Mouse (Mus musculus) embryonic facial prominence, embryonic 15.5 days (tissue): ENCODE measurements around the gene Atp5k. TPM values are rescaled to one million over a fixed set of nuclear protein-coding genes. Genes with fewer than 3 reads are reported as not detected.

ENCODE experiments used
- ATAC-seq: fragments of 200-750 bp; cut with Nextera tagmentation; 2 replicates; pipeline ENCODE4 v1.8.0; 2017; ENCODE audit warnings: low read depth, moderate TSS enrichment; ENCODE audit not compliant: insufficient number of reproducible peaks, low FRiP score, low TSS enrichment
- H3K27ac ChIP-seq: fragments of 300-500 bp; sonication (generic); replicated peaks from 2 replicates; pipeline ENCODE4 v1.5.1; 2015; ENCODE audit warnings: mild to moderate bottlenecking, inconsistent platforms
- H3K27me3 ChIP-seq: fragments of 300-500 bp; sonication (generic); 2 replicates; pipeline ENCODE4 v1.6.1; 2015; ENCODE audit warnings: inconsistent platforms
- H3K36me3 ChIP-seq: fragments of 300-500 bp; sonication (generic); 2 replicates; pipeline ENCODE4 v1.6.1; 2015; ENCODE audit warnings: mild to moderate bottlenecking, inconsistent platforms
- H3K4me1 ChIP-seq: fragments of 300-500 bp; sonication (generic); 2 replicates; pipeline ENCODE4 v1.6.1; 2015; ENCODE audit warnings: inconsistent platforms
- H3K4me2 ChIP-seq: fragments of 300-500 bp; sonication (generic); replicated peaks from 2 replicates; pipeline ENCODE4 v1.6.1; 2015; ENCODE audit warnings: mild to moderate bottlenecking, inconsistent platforms
- H3K4me3 ChIP-seq: fragments of 300-500 bp; sonication (generic); replicated peaks from 2 replicates; pipeline ENCODE4 v1.5.1; 2015; ENCODE audit warnings: mild to moderate bottlenecking, inconsistent platforms
- H3K9ac ChIP-seq: fragments of 300-500 bp; sonication (generic); 2 replicates; pipeline ENCODE4 v1.6.1; 2015; ENCODE audit warnings: inconsistent platforms
- H3K9me3 ChIP-seq: fragments of 300-500 bp; sonication (generic); replicated peaks from 2 replicates; pipeline ENCODE4 v1.6.1; 2016; ENCODE audit warnings: inconsistent platforms
- WGBS: fragments of 180-500 bp; shearing (Covaris S2); methylation state at CpG from one replicate; pipeline ENCODE4 v1.1.7; 2015; 5-methylcytosine and 5-hydroxymethylcytosine counted together
- polyA plus RNA-seq: library from polyadenylated mRNA; unstranded; fragments of >200 nt; fragmentation: Nextera tagmentation; extraction: Ambion mirVana; gene quantifications from 2 replicates; pipeline ENCODE4 v1.2.1, GENCODE M21; 2015

Atp5k gene
- polyA plus RNA-seq, 1 experiment from 2014 or later, result 374 TPM

DNA sequence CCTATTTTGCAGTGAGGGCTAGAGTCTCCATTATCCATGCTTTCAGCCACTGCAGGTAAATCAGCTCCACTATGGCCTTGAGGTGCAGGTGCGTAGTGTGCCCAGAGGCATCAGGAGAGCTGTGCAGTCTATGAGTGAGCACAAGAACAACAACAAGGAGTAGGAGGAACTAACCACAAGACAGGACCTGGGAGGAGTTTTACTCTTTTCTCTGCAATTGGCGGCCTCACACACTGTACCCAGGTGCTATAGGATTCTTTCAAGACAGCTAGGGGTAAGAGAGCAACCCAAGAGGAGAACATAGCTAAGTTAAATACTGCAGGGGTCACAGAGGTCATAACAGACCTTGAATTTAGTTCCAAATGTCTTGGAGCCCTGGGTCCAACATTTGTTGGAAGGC lies 24.5 kb upstream of the Atp5k start:
- H3K36me3 ChIP-seq, result no peaks in the 10 kb centered on the region
- no peak overlapping the region for H3K9ac ChIP-seq
- peaks cover 13% of the 10 kb centered on the region; the same call in 1 of the 2 replicates for H3K27me3 ChIP-seq
- H3K27ac ChIP-seq, result no peak overlapping the region
- 67% methylated on average over 2 of the region's 2 CpGs for WGBS
- no peaks in the 10 kb centered on the region for H3K9me3 ChIP-seq
- H3K4me3 ChIP-seq, result no peak overlapping the region
- peaks cover 22% of the 10 kb centered on the region for H3K4me1 ChIP-seq
- H3K4me2 ChIP-seq, result no peak overlapping the region
- no peak for ATAC-seq

DNA sequence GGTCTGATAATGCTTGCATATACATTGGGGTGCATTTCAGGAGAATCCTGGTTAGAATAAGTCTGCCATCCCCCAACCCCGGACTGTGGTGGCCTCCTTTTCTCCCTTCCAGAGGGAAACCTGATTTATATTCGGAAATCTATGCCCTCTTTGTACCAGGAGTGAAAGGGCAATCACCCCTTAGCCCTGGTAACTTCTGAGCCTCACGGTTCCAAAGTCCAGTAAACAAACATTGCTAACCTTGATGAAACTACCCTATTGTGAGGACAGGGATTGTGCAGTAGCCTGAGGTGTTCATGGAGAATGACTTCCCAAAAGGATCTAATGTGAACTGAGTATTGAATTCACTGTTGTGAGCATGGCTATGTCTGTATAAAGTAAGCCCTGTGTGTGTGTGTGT lies 19.8 kb upstream of the Atp5k start:
- Histone ChIP-seq H3K27ac (no peak overlapping the region), H3K4me2 (no peak overlapping the region), H3K4me3 (no peak overlapping the region), H3K36me3 (no peaks in the 10 kb centered on the region), H3K27me3 (peaks cover 13% of the 10 kb centered on the region; the same call in 1 of the 2 replicates), H3K4me1 (peaks cover 6% of the 10 kb centered on the region), H3K9ac (no peak overlapping the region), H3K9me3 (no peaks in the 10 kb centered on the region)
- ATAC-seq, result no peak
- WGBS, result 40% methylated on average over 3 of the region's 3 CpGs

DNA sequence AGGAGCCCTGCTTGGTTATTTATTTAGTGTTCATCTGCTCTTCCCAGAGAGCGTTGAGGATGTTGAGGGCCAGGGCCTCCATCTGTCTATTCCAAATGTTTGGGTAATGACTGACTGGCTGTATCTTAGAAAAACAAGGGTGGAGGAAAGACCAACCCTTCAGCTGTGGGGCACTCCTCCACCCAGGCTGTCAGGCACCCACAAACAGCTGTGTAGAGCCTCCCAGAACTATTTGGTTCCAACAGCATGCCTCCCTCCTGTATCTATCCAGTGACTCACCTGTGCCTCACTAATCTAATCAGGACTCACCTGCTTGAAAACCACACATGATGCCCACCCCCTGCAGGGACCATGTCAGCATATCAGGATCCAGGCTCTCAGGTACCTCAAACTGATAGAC lies 18.2 kb upstream of the Atp5k start:
- no peak for ATAC-seq
- H3K4me1 ChIP-seq, result peaks cover 11% of the 10 kb centered on the region
- 0 out of 2 replicates have a peak, but pooled peaks cover 6% of the 10 kb centered on the region for H3K27me3 ChIP-seq
- no peaks in the 10 kb centered on the region for H3K9me3 ChIP-seq
- no peak overlapping the region for H3K4me3 ChIP-seq
- 94% methylated on average over 1 of the region's 1 CpGs for WGBS
- H3K9ac ChIP-seq, result no peak overlapping the region
- no peak overlapping the region for H3K27ac ChIP-seq
- no peak overlapping the region for H3K4me2 ChIP-seq
- no peaks in the 10 kb centered on the region for H3K36me3 ChIP-seq

DNA sequence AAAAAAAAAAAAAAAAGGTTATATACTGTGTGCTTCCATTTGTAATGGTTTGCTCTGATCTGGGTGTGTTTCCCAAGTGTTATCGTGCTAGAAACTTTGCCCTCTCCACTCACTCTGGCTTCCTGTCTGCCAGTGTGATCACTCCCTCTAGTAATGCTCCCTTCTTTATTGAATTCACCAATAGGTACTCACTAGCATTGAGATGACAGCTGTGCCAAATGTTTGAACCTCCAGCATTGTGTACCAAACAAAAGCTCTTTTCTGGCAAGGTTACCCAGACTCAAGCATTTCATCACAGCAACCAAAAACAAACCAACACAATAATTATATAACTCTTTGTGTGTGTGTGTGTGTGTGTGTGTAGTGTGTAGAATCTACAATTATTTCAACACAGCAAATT lies 17.4 kb upstream of the Atp5k start:
- Histone ChIP-seq H3K27ac (no peak overlapping the region), H3K4me3 (no peak overlapping the region), H3K36me3 (no peaks in the 10 kb centered on the region), H3K9me3 (no peaks in the 10 kb centered on the region), H3K4me2 (no peak overlapping the region), H3K4me1 (peaks cover 11% of the 10 kb centered on the region), H3K9ac (no peak overlapping the region), H3K27me3 (0 out of 2 replicates have a peak, but pooled peaks cover 6% of the 10 kb centered on the region)
- WGBS, result 89% methylated on average over 1 of the region's 1 CpGs
- no peak for ATAC-seq

DNA sequence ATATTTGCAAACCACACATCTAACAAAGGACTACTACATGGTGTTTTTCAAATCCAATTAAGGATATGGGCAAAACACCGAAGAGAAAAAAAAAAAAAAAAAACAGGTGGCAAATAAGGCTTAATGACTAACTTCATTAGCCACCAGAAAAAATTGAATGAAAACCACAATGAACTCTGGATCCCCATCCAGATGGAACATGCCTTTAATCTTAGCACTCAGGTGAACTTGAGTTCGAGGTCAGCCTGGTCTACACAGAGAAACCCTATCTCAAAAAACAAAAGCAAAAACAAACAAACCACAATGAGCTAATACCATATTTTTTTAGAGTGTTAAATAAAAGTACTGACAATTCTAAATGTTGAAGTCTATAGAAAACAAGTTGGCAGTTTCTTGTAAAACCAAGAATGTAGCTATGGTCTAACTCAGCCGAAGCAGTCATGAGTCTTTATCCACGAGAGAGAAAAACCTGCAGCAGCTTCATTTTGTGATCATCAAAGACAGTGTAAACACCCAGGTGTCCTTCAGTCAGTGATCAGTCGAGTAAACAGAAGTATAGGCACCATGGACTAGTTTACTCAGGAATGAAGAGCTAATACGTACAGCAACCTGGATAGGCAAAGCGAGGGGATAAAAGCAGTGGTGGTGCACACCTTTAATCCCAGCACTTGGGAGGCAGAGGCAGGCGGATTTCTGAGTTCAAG lies 16.7 kb upstream of the Atp5k start:
- H3K4me1 ChIP-seq, result peaks cover 11% of the 10 kb centered on the region
- no peak overlapping the region for H3K4me2 ChIP-seq
- no peak overlapping the region for H3K9ac ChIP-seq
- H3K36me3 ChIP-seq, result no peaks in the 10 kb centered on the region
- no peak overlapping the region for H3K27ac ChIP-seq
- H3K9me3 ChIP-seq, result no peaks in the 10 kb centered on the region
- H3K27me3 ChIP-seq, result peaks cover 9% of the 10 kb centered on the region; the same call in 1 of the 2 replicates
- ATAC-seq, result no peak
- H3K4me3 ChIP-seq, result no peak overlapping the region
- WGBS, result 74% methylated on average over 8 of the region's 8 CpGs

DNA sequence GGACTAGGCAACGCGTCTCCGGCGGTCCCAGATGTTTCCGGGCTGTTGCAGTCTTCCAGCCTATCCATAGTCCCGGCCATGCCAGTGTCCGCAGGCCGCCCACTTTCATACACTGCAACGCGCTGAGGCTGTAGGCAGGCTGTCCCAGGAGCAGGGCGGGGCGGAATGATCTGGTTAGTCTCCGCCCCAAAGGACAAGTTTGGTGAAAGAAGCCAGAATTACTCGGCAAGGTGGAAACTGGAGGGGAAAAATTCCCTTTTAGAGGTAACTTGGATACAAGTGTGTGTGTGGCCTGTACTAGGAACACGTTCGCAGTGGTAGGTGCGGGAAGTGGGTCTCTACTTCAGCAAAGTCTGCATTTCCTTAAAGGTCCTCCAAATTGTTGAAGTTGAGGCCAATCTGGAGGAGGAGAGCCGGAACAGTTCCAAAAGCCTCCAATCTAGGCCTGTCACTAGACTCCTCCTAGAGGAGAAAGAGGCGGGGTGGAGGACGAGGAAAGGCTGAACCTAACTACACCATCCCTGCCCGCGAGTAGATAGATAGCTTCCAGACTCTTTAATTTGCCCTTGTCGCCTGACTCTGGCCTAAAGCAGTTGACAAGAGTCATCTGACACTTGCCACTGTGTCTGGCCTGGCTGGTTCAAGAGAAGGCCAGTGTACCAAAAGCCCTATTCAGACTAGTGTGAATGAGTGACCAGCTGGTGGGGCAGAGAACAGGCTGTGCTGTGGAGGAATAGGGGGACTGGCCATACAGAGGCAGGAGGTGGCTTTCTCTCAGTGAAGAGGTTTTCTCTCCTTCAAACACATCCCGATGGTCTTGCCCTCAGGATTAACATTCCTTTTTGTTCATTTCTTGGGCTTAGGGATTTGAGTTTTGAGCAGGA lies 14.8 kb upstream of the Atp5k start, which contains the start of gene Mfsd7a:
TSS of gene Mfsd7a (minus strand) at position 107 of the 884 bp plus-strand sequence.
- Histone ChIP-seq H3K27me3 (peaks cover 9% of the 10 kb centered on the region; the same call in 1 of the 2 replicates), H3K4me2 (peak within 1 kb of the TSS; percentile 60), H3K36me3 (no peaks in the 10 kb centered on the region), H3K4me3 (peak within 1 kb of the TSS; percentile 41), H3K4me1 (peaks cover 11% of the 10 kb centered on the region), H3K27ac (peak within 1 kb of the TSS; percentile 39; the same call in 1 of the 2 replicates), H3K9me3 (no peaks in the 10 kb centered on the region), H3K9ac (peak within 1 kb of the TSS; percentile 4; the same call in 1 of the 2 replicates)
- WGBS, result 14% methylated on average over 24 of the region's 24 CpGs
- peak; percentile 78 for ATAC-seq

DNA sequence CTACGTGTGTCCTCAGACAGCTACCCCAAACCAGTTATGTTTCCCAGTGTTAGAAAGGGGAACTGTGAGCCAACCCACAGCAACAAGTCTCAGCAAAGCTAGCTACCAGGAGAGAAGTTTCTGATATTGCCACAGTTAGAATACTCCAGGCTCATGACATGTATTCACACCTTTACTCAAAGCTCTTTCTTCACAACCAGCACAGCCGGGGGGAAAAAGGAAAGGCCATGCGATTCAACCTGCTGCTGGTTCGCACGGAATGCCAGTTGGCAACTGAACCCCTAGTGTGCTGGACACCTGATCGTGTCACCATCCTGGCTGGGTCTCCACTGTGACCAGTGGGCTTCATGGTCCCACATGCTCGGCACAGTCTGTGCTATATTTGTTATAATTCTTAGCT lies 13.6 kb upstream of the Atp5k start:
- WGBS, result 79% methylated on average over 7 of the region's 7 CpGs
- Histone ChIP-seq H3K27me3 (peaks cover 9% of the 10 kb centered on the region; the same call in 1 of the 2 replicates), H3K4me3 (no peak overlapping the region), H3K4me1 (peaks cover 11% of the 10 kb centered on the region), H3K4me2 (0 out of 2 replicates have a peak overlapping the region, but pooled peaks have one; percentile 60), H3K36me3 (no peaks in the 10 kb centered on the region), H3K9me3 (no peaks in the 10 kb centered on the region), H3K27ac (no peak overlapping the region), H3K9ac (no peak overlapping the region)
- no peak for ATAC-seq

DNA sequence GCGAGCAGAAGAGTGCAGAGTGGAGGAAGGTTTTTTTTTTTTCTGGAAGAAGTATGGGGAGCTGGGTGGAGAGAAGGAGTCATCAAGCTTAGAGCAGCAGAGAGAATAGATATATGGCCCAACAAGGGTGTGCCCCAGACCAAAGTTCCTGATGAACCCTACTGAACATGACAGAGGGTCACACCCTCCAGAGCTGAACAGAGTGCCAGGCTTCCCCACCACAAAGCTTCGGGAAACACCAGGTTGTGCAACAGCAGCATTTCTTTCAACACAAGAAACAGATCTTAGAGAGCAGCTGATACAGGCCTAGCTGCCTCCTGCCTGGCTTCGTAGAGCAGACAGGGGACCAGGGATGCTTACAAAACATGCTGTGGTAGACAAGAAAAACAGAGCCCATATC lies 12.7 kb upstream of the Atp5k start:
- H3K4me1 ChIP-seq, result peaks cover 11% of the 10 kb centered on the region
- no peak overlapping the region for H3K4me3 ChIP-seq
- ATAC-seq, result no peak
- H3K27ac ChIP-seq, result no peak overlapping the region
- H3K36me3 ChIP-seq, result no peaks in the 10 kb centered on the region
- peaks cover 9% of the 10 kb centered on the region; the same call in 1 of the 2 replicates for H3K27me3 ChIP-seq
- no peak overlapping the region for H3K4me2 ChIP-seq
- no peaks in the 10 kb centered on the region for H3K9me3 ChIP-seq
- H3K9ac ChIP-seq, result no peak overlapping the region
- WGBS, result 81% methylated on average over 3 of the region's 3 CpGs

DNA sequence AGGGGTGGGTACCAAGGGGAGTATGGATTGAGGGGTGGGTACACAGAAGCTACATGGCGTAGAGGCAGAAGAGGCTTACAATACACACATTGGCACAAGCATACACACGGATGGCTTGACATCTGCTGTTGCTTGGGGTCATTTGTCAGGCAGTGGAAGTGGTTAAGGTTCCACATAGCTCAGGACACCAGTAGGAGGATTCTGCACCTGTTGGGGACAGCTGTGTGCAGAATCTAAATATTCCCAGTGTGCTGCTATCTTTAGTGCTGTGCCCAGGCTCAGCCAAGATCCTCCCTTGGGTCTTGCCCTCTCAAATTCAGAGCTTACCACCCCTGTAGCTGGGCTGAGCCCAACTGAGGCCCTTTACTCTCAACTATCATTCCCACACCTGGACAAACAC lies 1.9 kb upstream of the Atp5k start:
- Histone ChIP-seq H3K27ac (no peak overlapping the region), H3K36me3 (peaks cover 14% of the 10 kb centered on the region), H3K4me1 (peaks cover 16% of the 10 kb centered on the region), H3K9ac (no peak overlapping the region), H3K27me3 (no peaks in the 10 kb centered on the region), H3K4me3 (no peak overlapping the region), H3K9me3 (no peaks in the 10 kb centered on the region), H3K4me2 (no peak overlapping the region)
- 67% methylated on average over 2 of the region's 2 CpGs for WGBS
- no peak for ATAC-seq

DNA sequence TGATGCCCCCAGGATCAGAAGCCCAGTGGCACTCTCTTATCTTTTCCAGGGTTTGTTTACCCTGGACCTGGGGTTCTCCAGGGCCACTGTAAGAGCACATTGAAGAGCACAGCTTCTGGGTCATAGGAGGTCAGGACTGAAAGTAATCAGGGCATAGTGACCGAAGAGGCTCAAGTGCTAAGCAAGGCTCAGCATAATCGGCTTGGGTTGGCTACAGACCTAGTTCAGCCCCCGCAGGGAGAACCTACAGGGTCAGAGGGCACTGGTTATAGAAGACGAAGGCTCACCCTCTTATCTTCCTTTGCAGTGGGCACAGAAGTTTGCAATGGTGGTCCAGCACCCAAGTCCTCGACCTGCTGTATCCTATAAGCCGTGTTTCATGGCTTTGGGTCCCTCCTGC lies 3.1 kb downstream of the Atp5k start:
- no peaks in the 10 kb centered on the region for H3K27me3 ChIP-seq
- no peaks in the 10 kb centered on the region for H3K9me3 ChIP-seq
- peaks cover 29% of the 10 kb centered on the region for H3K36me3 ChIP-seq
- 95% methylated on average over 6 of the region's 6 CpGs for WGBS
- no peak overlapping the region for H3K9ac ChIP-seq
- no peak for ATAC-seq
- peaks cover 16% of the 10 kb centered on the region for H3K4me1 ChIP-seq
- no peak overlapping the region for H3K27ac ChIP-seq
- no peak overlapping the region for H3K4me3 ChIP-seq
- H3K4me2 ChIP-seq, result no peak overlapping the region

DNA sequence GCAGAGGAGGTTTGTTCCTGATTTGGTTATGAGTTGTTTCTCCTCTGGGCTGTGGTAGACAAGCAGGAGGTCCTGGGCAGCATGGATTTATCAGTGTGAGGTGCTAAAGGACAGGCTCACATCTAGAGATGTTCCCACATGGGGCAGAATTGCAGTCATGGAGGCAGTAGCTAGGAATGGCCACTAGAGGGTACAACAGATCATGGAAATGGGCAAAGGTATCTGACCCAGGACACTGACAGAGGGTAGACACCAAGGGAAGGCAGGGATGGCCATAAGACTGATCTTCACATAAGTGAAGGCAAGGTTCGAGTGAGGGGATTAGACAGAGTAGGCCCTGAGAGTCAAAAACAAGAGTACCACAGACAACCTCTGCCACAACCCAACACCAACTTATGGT lies 7.1 kb downstream of the Atp5k start:
- H3K9ac ChIP-seq, result no peak overlapping the region
- H3K27ac ChIP-seq, result no peak overlapping the region
- H3K36me3 ChIP-seq, result peaks cover 24% of the 10 kb centered on the region
- H3K4me1 ChIP-seq, result no peaks in the 10 kb centered on the region
- H3K4me2 ChIP-seq, result no peak overlapping the region
- H3K4me3 ChIP-seq, result no peak overlapping the region
- 76% methylated on average over 1 of the region's 1 CpGs for WGBS
- ATAC-seq, result no peak
- no peaks in the 10 kb centered on the region for H3K27me3 ChIP-seq
- no peaks in the 10 kb centered on the region for H3K9me3 ChIP-seq
